Mouse (Mus musculus) liver, embryonic 14.5 days (tissue): Measurements from ENCODE around the gene Hes6. TPM values are rescaled to one million over a fixed set of nuclear protein-coding genes. Genes with fewer than 3 reads are reported as not detected.
A peak's percentile ranks its signal among the peaks of the same experiment; 100 is the strongest.

Experiments used
- ATAC-seq: fragments of 200-750 bp; cut with Nextera tagmentation; 2 replicates; pipeline ENCODE4 v1.8.0; 2017; ENCODE audit warnings: moderate number of reproducible peaks, mild to moderate bottlenecking, moderate library complexity; ENCODE audit not compliant: insufficient read depth
- DNase-seq, 3 experiments: peaks; one replicate each; pipeline ENCODE4 v3.0.0-alpha.2; 2012 to 2013; ENCODE audit warnings: low read depth in 3 of 3, low spot score in 3 of 3
- H3K27ac ChIP-seq: fragments of 300-500 bp; sonication (generic); 2 replicates; pipeline ENCODE4 v1.5.1; 2014; ENCODE audit warnings: moderate library complexity, mild to moderate bottlenecking, control low read depth, inconsistent platforms
- H3K27me3 ChIP-seq: fragments of 300-500 bp; sonication (generic); 2 replicates; pipeline ENCODE4 v1.6.1; 2014; ENCODE audit warnings: mild to moderate bottlenecking, low read length, moderate library complexity; ENCODE audit not compliant: control insufficient read depth, insufficient read depth
- H3K36me3 ChIP-seq: fragments of 300-500 bp; sonication (generic); replicated peaks from 2 replicates; pipeline ENCODE4 v1.6.1; 2014; ENCODE audit warnings: low read depth; ENCODE audit not compliant: control insufficient read depth, insufficient read depth
- H3K4me1 ChIP-seq, 2 experiments: fragments of 200-500 bp in 1 of 2; fragments of 300-500 bp in 1 of 2; sonication (generic) in 1 of 2; replicated peaks; 2 replicates each; pipeline ENCODE4 v1.6.1; 2012 to 2014; ENCODE audit warnings: antibody characterized with exemption in 1 of 2, inconsistent platforms in 1 of 2, low read length in 1 of 2; ENCODE audit not compliant: control insufficient read depth in 2 of 2, insufficient read depth in 2 of 2
- H3K4me2 ChIP-seq: fragments of 300-500 bp; sonication (generic); 2 replicates; pipeline ENCODE4 v1.6.1; 2014; ENCODE audit warnings: low read depth, mild to moderate bottlenecking, control low read depth, moderate library complexity
- H3K4me3 ChIP-seq, 2 experiments: fragments of 200-500 bp in 1 of 2; fragments of 300-500 bp in 1 of 2; sonication (generic) in 1 of 2; 2 replicates each; pipeline ENCODE4 v1.5.1; 2012 to 2014; ENCODE audit warnings: low read depth in 2 of 2, low read length in 2 of 2, mild to moderate bottlenecking in 2 of 2, control low read depth in 1 of 2, inconsistent platforms in 1 of 2, moderate library complexity in 1 of 2; ENCODE audit not compliant: insufficient read depth in 1 of 2
- H3K9ac ChIP-seq: fragments of 300-500 bp; sonication (generic); replicated peaks from 2 replicates; pipeline ENCODE4 v1.6.1; 2014; ENCODE audit warnings: mild to moderate bottlenecking, control low read depth, moderate library complexity
- H3K9me3 ChIP-seq: fragments of 300-500 bp; sonication (generic); 2 replicates; pipeline ENCODE4 v1.6.1; 2016; ENCODE audit warnings: low read length, mixed read lengths; ENCODE audit not compliant: control insufficient read depth
- CTCF ChIP-seq: IDR thresholded peaks from 2 replicates; pipeline ENCODE4 v1.5.1; 2016; ENCODE audit warnings: antibody characterized with exemption, low read depth, control low read depth
- EP300 ChIP-seq: IDR thresholded peaks from 2 replicates; pipeline ENCODE4 v1.6.1; 2016; ENCODE audit warnings: antibody characterized with exemption, low read depth
- WGBS: fragments of 180-500 bp; shearing (Covaris S2); extraction: QIAGEN DNeasy Blood & Tissue Kit; methylation state at CpG from one replicate; pipeline ENCODE4 v1.1.7; 2014; ENCODE audit not compliant: insufficient replicate concordance; 5-methylcytosine and 5-hydroxymethylcytosine counted together
- polyA plus RNA-seq, 2 experiments: library from polyadenylated mRNA; depleted of rRNA in 1 of 2; stranded (reverse) in 1 of 2; unstranded in 1 of 2; fragments of >200 nt; fragmentation: Nextera tagmentation in 1 of 2; extraction: Ambion mirVana in 1 of 2; gene quantifications; 2 replicates each; pipeline versions ENCODE4 v1.2.1 to v1.2.3; 2012 to 2014

The Hes6 gene
- polyA plus RNA-seq, 2 experiments: 11.2 to 15.1 TPM

- no peak overlapping the region for H3K27ac ChIP-seq
- no peaks in the 10 kb centered on the region; the same call in 1 of the 2 replicates for H3K9me3 ChIP-seq
- 74% methylated on average over 5 of the region's 5 CpGs for WGBS
- no peak for TF ChIP-seq CTCF
- no peak for TF ChIP-seq EP300
- ATAC-seq (no peak), DNase-seq (no peak)
- no peaks in the 10 kb centered on the region for H3K27me3 ChIP-seq
- H3K36me3 ChIP-seq: no peaks in the 10 kb centered on the region; the same call in none of the 2 replicates
- no peak overlapping the region for H3K4me2 ChIP-seq
- H3K9ac ChIP-seq: no peak overlapping the region
- no peak overlapping the region for H3K4me3 ChIP-seq
- peaks cover 8 to 19% of the 10 kb centered on the region in 2 experiments for H3K4me1 ChIP-seq
Measured at GRCm38 (mm10) chr1:91450851-91451250, 37.0 kb upstream of the Hes6 start.

DNA sequence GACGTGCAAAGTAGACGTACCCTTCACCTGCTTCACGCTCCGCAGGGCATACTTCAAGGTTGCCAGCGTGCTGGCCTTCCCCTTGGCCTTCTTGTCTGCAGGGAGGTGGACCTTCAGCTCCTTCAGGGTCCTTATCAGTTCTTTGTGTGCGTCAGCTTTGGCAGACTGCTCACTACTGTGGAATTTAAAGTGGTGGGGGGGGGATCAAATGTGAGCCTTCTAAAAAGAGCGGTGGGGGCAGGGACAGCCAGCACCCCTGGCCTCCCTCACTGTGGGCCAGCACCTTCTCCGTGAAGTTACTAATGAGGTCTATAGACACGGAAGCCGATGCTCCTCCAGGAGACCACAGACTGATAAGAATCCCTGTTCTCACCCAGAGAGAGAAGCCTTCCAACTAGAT is 34.9 kb upstream of the Hes6 start:
- H3K9me3 ChIP-seq: no peaks in the 10 kb centered on the region; the same call in 1 of the 2 replicates
- WGBS: 69% methylated on average over 10 of the region's 10 CpGs
- no peak for DNase-seq
- H3K36me3 ChIP-seq: no peaks in the 10 kb centered on the region; the same call in none of the 2 replicates
- ATAC-seq: no peak
- H3K4me1 ChIP-seq: peaks cover 0 to 6% of the 10 kb centered on the region in 2 experiments; a peak in 2 of 4 replicates
- no peak overlapping the region for H3K4me3 ChIP-seq
- no peaks in the 10 kb centered on the region for H3K27me3 ChIP-seq
- H3K4me2 ChIP-seq: no peak overlapping the region
- no peak overlapping the region for H3K9ac ChIP-seq
- TF ChIP-seq EP300 (no peak), CTCF (no peak)
- H3K27ac ChIP-seq: no peak overlapping the region

GRCm38 (mm10) chr1:91446511-91446910 is 32.7 kb upstream of the Hes6 start:
- H3K36me3 ChIP-seq: no peaks in the 10 kb centered on the region; the same call in none of the 2 replicates
- no peak overlapping the region for H3K27ac ChIP-seq
- no peak overlapping the region for H3K4me2 ChIP-seq
- no peaks in the 10 kb centered on the region for H3K27me3 ChIP-seq
- ATAC-seq (no peak), DNase-seq (no peak)
- no peak overlapping the region for H3K9ac ChIP-seq
- TF ChIP-seq CTCF (no peak), EP300 (no peak)
- no peaks in the 10 kb centered on the region; the same call in 1 of the 2 replicates for H3K9me3 ChIP-seq
- no peak overlapping the region for H3K4me3 ChIP-seq
- 76% methylated on average over 4 of the region's 4 CpGs for WGBS
- peaks cover 0 to 3% of the 10 kb centered on the region in 2 experiments; a peak in 2 of 4 replicates for H3K4me1 ChIP-seq

DNA sequence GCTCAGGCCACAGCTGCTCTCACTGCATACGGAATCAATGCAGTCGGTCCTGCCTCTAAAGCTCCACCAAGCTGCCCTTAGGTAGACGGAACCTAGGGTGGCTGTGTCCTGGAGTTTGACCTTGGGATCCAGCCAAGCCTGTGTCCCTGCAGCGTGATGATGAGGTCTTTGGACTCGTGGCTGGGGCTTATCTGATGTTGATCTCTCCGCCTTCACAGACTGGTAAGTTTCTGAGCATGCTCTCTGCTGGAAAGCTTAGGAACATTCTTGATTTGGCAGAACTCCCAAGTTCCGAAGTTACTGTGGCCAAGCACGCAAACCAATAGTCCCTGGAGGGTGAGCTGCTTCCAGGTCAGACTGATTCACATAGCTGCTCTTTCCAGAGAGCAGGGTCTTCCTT is 32.2 kb upstream of the Hes6 start:
- no peak overlapping the region for H3K27ac ChIP-seq
- H3K4me3 ChIP-seq: no peak overlapping the region
- DNase-seq (no peak), ATAC-seq (peak; percentile 73)
- no peaks in the 10 kb centered on the region; the same call in 1 of the 2 replicates for H3K9me3 ChIP-seq
- H3K9ac ChIP-seq: no peak overlapping the region
- H3K27me3 ChIP-seq: no peaks in the 10 kb centered on the region
- TF ChIP-seq CTCF: no peak
- TF ChIP-seq EP300: no peak
- no peak overlapping the region for H3K4me2 ChIP-seq
- no peaks in the 10 kb centered on the region; the same call in none of the 2 replicates for H3K36me3 ChIP-seq
- H3K4me1 ChIP-seq: peaks cover 0 to 3% of the 10 kb centered on the region in 2 experiments; a peak in 2 of 4 replicates
- WGBS: 60% methylated on average over 8 of the region's 8 CpGs

DNA sequence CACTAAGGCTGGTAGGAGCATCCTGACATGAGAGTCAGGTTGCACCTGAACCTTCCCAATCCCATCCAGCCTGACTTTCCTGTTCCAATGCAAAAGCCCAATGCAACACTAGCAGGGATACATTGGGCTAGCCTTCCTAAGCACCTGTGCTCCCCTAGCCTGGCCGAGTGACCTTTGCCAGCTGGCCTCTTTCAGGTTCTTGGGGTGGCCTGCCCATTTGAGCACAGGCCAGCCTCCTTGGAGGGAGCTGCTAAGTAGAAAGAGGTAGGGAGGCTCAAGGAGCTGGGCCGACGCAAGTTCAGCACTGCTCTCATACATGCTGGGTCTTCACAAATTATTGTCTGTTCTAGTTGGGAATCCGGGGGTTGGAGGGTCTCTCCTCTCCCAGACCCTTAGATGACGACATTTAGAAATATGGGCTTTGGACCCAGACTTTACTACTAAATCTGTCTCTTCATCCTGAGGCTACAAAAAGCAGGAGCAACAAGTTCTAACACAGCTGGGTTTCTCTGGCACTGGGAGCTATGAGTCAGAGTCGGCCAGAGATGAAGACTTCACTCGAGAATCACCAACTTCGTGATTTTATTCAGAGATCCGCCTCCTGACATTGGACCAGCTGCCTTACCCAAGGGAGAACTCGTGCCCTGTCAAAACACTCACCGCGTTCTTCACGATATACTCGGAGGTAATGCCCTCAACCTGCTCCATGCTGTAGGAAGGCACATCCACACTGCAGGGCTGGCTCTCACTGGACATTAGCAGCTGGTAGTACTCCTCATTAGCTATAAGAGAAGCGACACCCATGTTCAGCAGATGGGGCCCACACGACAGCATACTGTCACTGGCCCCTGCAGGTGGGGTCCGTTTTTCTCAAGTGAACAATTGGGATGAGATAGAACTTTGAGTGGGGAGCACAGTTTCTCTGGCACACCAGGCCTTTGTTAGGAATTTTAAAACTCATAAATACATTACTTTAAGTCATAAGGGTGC is 31.3 kb upstream of the Hes6 start:
- H3K27me3 ChIP-seq: no peaks in the 10 kb centered on the region
- ATAC-seq (no peak), DNase-seq (no peak)
- no peak overlapping the region for H3K9ac ChIP-seq
- WGBS: 79% methylated on average over 17 of the region's 17 CpGs
- no peak for TF ChIP-seq CTCF
- no peak for TF ChIP-seq EP300
- H3K36me3 ChIP-seq: no peaks in the 10 kb centered on the region; the same call in none of the 2 replicates
- H3K9me3 ChIP-seq: no peaks in the 10 kb centered on the region; the same call in 1 of the 2 replicates
- H3K4me1 ChIP-seq: peaks cover 0 to 3% of the 10 kb centered on the region in 2 experiments; a peak in 2 of 4 replicates
- no peak overlapping the region for H3K27ac ChIP-seq
- H3K4me3 ChIP-seq: no peak overlapping the region
- no peak overlapping the region for H3K4me2 ChIP-seq
